Mouse (Mus musculus) forebrain, embryonic 11.5 days (tissue): ENCODE results near the gene Dcun1d2. TPM values are rescaled to one million over a fixed set of nuclear protein-coding genes. Genes with fewer than 3 reads are reported as not detected.

Source experiments
- ATAC-seq: fragments of 200-750 bp; cut with Nextera tagmentation; replicated peaks from 2 replicates; pipeline ENCODE4 v1.8.0; 2017; ENCODE audit warnings: moderate TSS enrichment; ENCODE audit not compliant: low FRiP score
- DNase-seq: peaks from one replicate; pipeline ENCODE4 v3.0.0-alpha.2; 2017; ENCODE audit warnings: low spot score
- H3K27ac ChIP-seq: fragments of 300-500 bp; sonication (generic); 2 replicates; pipeline ENCODE4 v1.5.1; 2014; ENCODE audit warnings: low read depth, low read length
- H3K27me3 ChIP-seq: fragments of 300-500 bp; sonication (generic); 2 replicates; pipeline ENCODE4 v1.6.1; 2014; ENCODE audit warnings: mild to moderate bottlenecking, low read length, mixed read lengths; ENCODE audit not compliant: control insufficient read depth, insufficient read depth
- H3K36me3 ChIP-seq: fragments of 300-500 bp; sonication (generic); 2 replicates; pipeline ENCODE4 v1.6.1; 2014; ENCODE audit warnings: mild to moderate bottlenecking, low read length, moderate library complexity, mixed read lengths; ENCODE audit not compliant: control insufficient read depth, insufficient read depth
- H3K4me1 ChIP-seq: fragments of 300-500 bp; sonication (generic); replicated peaks from 2 replicates; pipeline ENCODE4 v1.6.1; 2014; ENCODE audit warnings: low read length, mixed read lengths; ENCODE audit not compliant: control insufficient read depth, insufficient read depth
- H3K4me2 ChIP-seq: fragments of 300-500 bp; sonication (generic); 2 replicates; pipeline ENCODE4 v1.6.1; 2014; ENCODE audit warnings: low read depth, mild to moderate bottlenecking, low read length, moderate library complexity, mixed read lengths; ENCODE audit not compliant: severe bottlenecking
- H3K4me3 ChIP-seq: fragments of 300-500 bp; sonication (generic); 2 replicates; pipeline ENCODE4 v1.5.1; 2014; ENCODE audit warnings: low read depth, low read length
- H3K9ac ChIP-seq: fragments of 300-500 bp; sonication (generic); 2 replicates; pipeline ENCODE4 v1.6.1; 2014; ENCODE audit warnings: low read length
- H3K9me3 ChIP-seq: fragments of 300-500 bp; sonication (generic); 2 replicates; pipeline ENCODE4 v1.6.1; 2016; ENCODE audit warnings: low read length, mixed read lengths; ENCODE audit not compliant: control insufficient read depth
- WGBS: fragments of 180-500 bp; shearing (Covaris S2); extraction: QIAGEN DNeasy Blood & Tissue Kit; methylation state at CpG from one replicate; pipeline ENCODE4 v1.1.7; 2014; 5-methylcytosine and 5-hydroxymethylcytosine counted together
- polyA plus RNA-seq: library from polyadenylated mRNA; unstranded; fragments of >200 nt; fragmentation: Nextera tagmentation; extraction: Ambion mirVana; gene quantifications from 2 replicates; pipeline ENCODE4 v1.2.1, GENCODE M21; 2014

Dcun1d2 gene
- polyA plus RNA-seq, 1 experiment from 2014 or later: 33.8 TPM

DNA sequence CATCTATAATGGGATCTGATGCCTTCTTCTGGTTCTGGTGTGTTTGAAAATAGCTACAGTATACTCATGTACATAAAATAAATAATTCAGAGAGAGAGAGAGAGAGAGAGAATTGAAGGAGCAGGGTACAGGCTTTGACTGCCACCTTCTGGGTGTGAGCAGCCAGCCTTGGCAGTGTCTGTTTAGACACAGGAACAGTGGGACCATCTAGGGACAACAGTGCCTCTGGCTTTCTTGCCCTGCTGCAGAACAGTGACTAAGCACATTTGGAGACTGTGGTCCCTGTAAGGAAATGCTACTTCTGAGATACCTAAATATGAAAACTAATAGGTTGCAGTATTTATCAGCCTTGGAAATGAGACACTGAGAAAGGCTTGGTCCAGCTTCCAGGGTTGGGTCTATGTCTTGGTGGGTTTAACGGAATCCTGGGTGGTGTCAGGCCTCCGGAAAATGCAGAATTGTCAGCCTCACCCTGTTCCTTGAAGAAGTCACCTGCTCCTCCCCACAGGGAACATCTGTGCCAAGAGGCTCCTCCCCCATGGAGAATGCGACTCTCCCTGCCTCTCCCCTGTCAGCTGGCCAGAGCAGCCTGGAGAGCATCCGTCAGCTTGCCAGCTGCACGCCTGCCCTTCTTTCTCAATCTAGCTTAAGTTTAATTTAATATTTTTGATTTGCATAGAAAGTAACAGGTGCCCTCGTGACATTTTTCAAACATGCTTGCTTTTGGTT is 79.1 kb downstream of the Dcun1d2 start:
- ATAC-seq: no peak
- Histone ChIP-seq H3K36me3 (no peaks in the 10 kb centered on the region), H3K9ac (no peak overlapping the region), H3K4me1 (0 out of 2 replicates have a peak, but pooled peaks cover 1% of the 10 kb centered on the region), H3K4me3 (no peak overlapping the region), H3K4me2 (no peak overlapping the region), H3K27me3 (no peaks in the 10 kb centered on the region), H3K27ac (no peak overlapping the region), H3K9me3 (no peaks in the 10 kb centered on the region)
- DNase-seq: no peak
- WGBS: 50% methylated on average over 6 of the region's 6 CpGs

DNA sequence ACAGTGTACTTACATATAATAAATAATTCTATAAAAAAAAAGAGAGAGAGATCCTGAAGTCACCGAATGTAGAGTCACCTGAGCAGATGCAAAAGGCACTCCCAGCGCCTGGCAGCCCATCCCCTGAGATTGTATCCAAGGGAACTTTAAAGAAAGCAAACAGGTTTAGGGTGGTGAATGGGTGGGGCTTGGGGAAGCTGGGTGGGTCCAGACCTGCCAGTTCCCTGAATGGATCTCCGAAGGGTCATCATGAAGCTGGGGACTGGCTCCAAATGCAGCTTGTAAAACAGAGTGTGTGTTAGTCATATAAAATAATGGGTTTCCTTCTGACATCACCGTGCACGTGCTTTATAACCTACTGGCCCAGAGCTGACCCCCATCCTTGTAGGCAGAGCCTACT is 81.6 kb downstream of the Dcun1d2 start:
- ATAC-seq (no peak), DNase-seq (no peak)
- peaks cover 11% of the 10 kb centered on the region for H3K27me3 ChIP-seq
- H3K4me2 ChIP-seq: no peak overlapping the region
- no peaks in the 10 kb centered on the region for H3K9me3 ChIP-seq
- H3K9ac ChIP-seq: no peak overlapping the region
- H3K4me1 ChIP-seq: no peaks in the 10 kb centered on the region
- no peak overlapping the region for H3K27ac ChIP-seq
- no peak overlapping the region for H3K4me3 ChIP-seq
- H3K36me3 ChIP-seq: no peaks in the 10 kb centered on the region
- 43% methylated on average over 5 of the region's 5 CpGs for WGBS

Other genes with a start within 250 kb of the Dcun1d2 start
- gene Proz, start 227.2 kb downstream of the Dcun1d2 start, polyA plus RNA-seq: 0.47 and 0.79 TPM in 2 replicates
- gene Pcid2, start 182.7 kb downstream of the Dcun1d2 start, polyA plus RNA-seq: 51.0 and 56.6 TPM in 2 replicates
- 86.6 and 91.4 TPM in 2 replicates for gene Cul4a, start 182.5 kb downstream of the Dcun1d2 start, polyA plus RNA-seq
- gene Lamp1, start 129.0 kb downstream of the Dcun1d2 start, polyA plus RNA-seq: 240 and 251 TPM in 2 replicates
- 18.3 and 21.4 TPM in 2 replicates for gene Grtp1, start 87.5 kb downstream of the Dcun1d2 start, polyA plus RNA-seq
- gene Adprhl1, start 34.0 kb downstream of the Dcun1d2 start, polyA plus RNA-seq: not detected in 2 replicates
- gene Tmco3, start 59 bp upstream of the Dcun1d2 start, polyA plus RNA-seq: 40.0 and 40.8 TPM in 2 replicates
- 237 and 244 TPM in 2 replicates for gene Tfdp1, start 50.6 kb upstream of the Dcun1d2 start, polyA plus RNA-seq
- gene Atp4b, start 108.7 kb upstream of the Dcun1d2 start, polyA plus RNA-seq: not detected in 2 replicates
- 0.05 TPM in 2 replicates for gene Grk1, start 117.0 kb upstream of the Dcun1d2 start, polyA plus RNA-seq
- gene Tmem255b, start 147.1 kb upstream of the Dcun1d2 start, polyA plus RNA-seq: 0.39 TPM in 1 of 2 replicates, not detected in the other
- gene Gas6, start 206.4 kb upstream of the Dcun1d2 start, polyA plus RNA-seq: 9.8 and 10.5 TPM in 2 replicates